Mouse (Mus musculus): ENCODE data around the gene Knop1. TPM values are rescaled to one million over a fixed set of nuclear protein-coding genes. Genes with fewer than 3 reads are reported as not detected.

The Knop1 gene
- polyA plus RNA-seq, 1 experiment = 38.6 TPM

GRCm38 (mm10) chr7:118821887-118822556 is 34.0 kb downstream of the Knop1 start:
- no peak for TF ChIP-seq POLR2A (IDR thresholded peaks at IDR 0.05; ENCODE audit: low read depth, low read length)
- no peak for TF ChIP-seq CTCF (IDR thresholded peaks at IDR 0.05; ENCODE audit: borderline replicate concordance, insufficient read depth, low read length)
- H3K27ac ChIP-seq (ENCODE audit: insufficient read depth, low read length) = no peak overlapping the region
- no peak overlapping the region for H3K4me3 ChIP-seq (ENCODE audit: insufficient read depth, low read length)
- no peaks in the 10 kb centered on the region for H3K4me1 ChIP-seq (ENCODE audit: control insufficient read depth, insufficient read depth, low read length)

GRCm38 (mm10) chr7:118821356-118821755 is 34.7 kb downstream of the Knop1 start:
- Histone ChIP-seq H3K27ac (ENCODE audit: insufficient read depth, low read length) (no peak overlapping the region), H3K4me3 (ENCODE audit: insufficient read depth, low read length) (no peak overlapping the region), H3K4me1 (ENCODE audit: control insufficient read depth, insufficient read depth, low read length) (no peaks in the 10 kb centered on the region)
- TF ChIP-seq CTCF (IDR thresholded peaks at IDR 0.05; ENCODE audit: borderline replicate concordance, insufficient read depth, low read length) (no peak), POLR2A (IDR thresholded peaks at IDR 0.05; ENCODE audit: low read depth, low read length) (no peak)

- H3K4me1 ChIP-seq (ENCODE audit: control insufficient read depth, insufficient read depth, low read length) = no peaks in the 10 kb centered on the region
- TF ChIP-seq CTCF (IDR thresholded peaks at IDR 0.05; ENCODE audit: borderline replicate concordance, insufficient read depth, low read length) (no peak), POLR2A (IDR thresholded peaks at IDR 0.05; ENCODE audit: low read depth, low read length) (no peak)
- no peak overlapping the region for H3K4me3 ChIP-seq (ENCODE audit: insufficient read depth, low read length)
- no peak overlapping the region for H3K27ac ChIP-seq (ENCODE audit: insufficient read depth, low read length)
Observed at GRCm38 (mm10) chr7:118819666-118820065, 36.4 kb downstream of the Knop1 start.

GRCm38 (mm10) chr7:118817741-118818140 is 38.3 kb downstream of the Knop1 start:
- H3K4me1 ChIP-seq (ENCODE audit: control insufficient read depth, insufficient read depth, low read length) = no peaks in the 10 kb centered on the region
- TF ChIP-seq CTCF (IDR thresholded peaks at IDR 0.05; ENCODE audit: borderline replicate concordance, insufficient read depth, low read length) (no peak), POLR2A (IDR thresholded peaks at IDR 0.05; ENCODE audit: low read depth, low read length) (no peak)

GRCm38 (mm10) chr7:118816275-118816674 is 39.8 kb downstream of the Knop1 start:
- H3K27ac ChIP-seq (ENCODE audit: insufficient read depth, low read length) = no peak overlapping the region
- H3K4me3 ChIP-seq (ENCODE audit: insufficient read depth, low read length) = no peak overlapping the region
- H3K4me1 ChIP-seq (ENCODE audit: control insufficient read depth, insufficient read depth, low read length) = no peaks in the 10 kb centered on the region
- no peak for TF ChIP-seq POLR2A (IDR thresholded peaks at IDR 0.05; ENCODE audit: low read depth, low read length)
- TF ChIP-seq CTCF (IDR thresholded peaks at IDR 0.05; ENCODE audit: borderline replicate concordance, insufficient read depth, low read length) = no peak

More at GRCm38 (mm10) chr7:118817741-118818140, 38.3 kb downstream of the Knop1 start:
- Histone ChIP-seq H3K4me3 (ENCODE audit: insufficient read depth, low read length) (no peak overlapping the region), H3K27ac (ENCODE audit: insufficient read depth, low read length) (no peak overlapping the region)

GRCm38 (mm10) chr7:118813592-118813991 is 42.5 kb downstream of the Knop1 start:
- Histone ChIP-seq H3K4me3 (ENCODE audit: insufficient read depth, low read length) (no peak overlapping the region), H3K27ac (ENCODE audit: insufficient read depth, low read length) (no peak overlapping the region), H3K4me1 (ENCODE audit: control insufficient read depth, insufficient read depth, low read length) (no peaks in the 10 kb centered on the region)
- TF ChIP-seq POLR2A (IDR thresholded peaks at IDR 0.05; ENCODE audit: low read depth, low read length) (no peak), CTCF (IDR thresholded peaks at IDR 0.05; ENCODE audit: borderline replicate concordance, insufficient read depth, low read length) (no peak)

GRCm38 (mm10) chr7:118811407-118812106 is 44.5 kb downstream of the Knop1 start:
- no peaks in the 10 kb centered on the region for H3K4me1 ChIP-seq (ENCODE audit: control insufficient read depth, insufficient read depth, low read length)
- no peak overlapping the region for H3K4me3 ChIP-seq (ENCODE audit: insufficient read depth, low read length)
- no peak overlapping the region for H3K27ac ChIP-seq (ENCODE audit: insufficient read depth, low read length)
- TF ChIP-seq POLR2A (IDR thresholded peaks at IDR 0.05; ENCODE audit: low read depth, low read length) (no peak), CTCF (IDR thresholded peaks at IDR 0.05; ENCODE audit: borderline replicate concordance, insufficient read depth, low read length) (no peak)

GRCm38 (mm10) chr7:118807899-118808298 is 48.2 kb downstream of the Knop1 start:
- Histone ChIP-seq H3K4me3 (ENCODE audit: insufficient read depth, low read length) (no peak overlapping the region), H3K4me1 (ENCODE audit: control insufficient read depth, insufficient read depth, low read length) (no peaks in the 10 kb centered on the region), H3K27ac (ENCODE audit: insufficient read depth, low read length) (no peak overlapping the region)
- TF ChIP-seq CTCF (IDR thresholded peaks at IDR 0.05; ENCODE audit: borderline replicate concordance, insufficient read depth, low read length) (no peak), POLR2A (IDR thresholded peaks at IDR 0.05; ENCODE audit: low read depth, low read length) (no peak)

- TF ChIP-seq CTCF (IDR thresholded peaks at IDR 0.05; ENCODE audit: borderline replicate concordance, insufficient read depth, low read length) (no peak), POLR2A (IDR thresholded peaks at IDR 0.05; ENCODE audit: low read depth, low read length) (no peak)
- Histone ChIP-seq H3K4me3 (ENCODE audit: insufficient read depth, low read length) (no peak overlapping the region), H3K4me1 (ENCODE audit: control insufficient read depth, insufficient read depth, low read length) (no peaks in the 10 kb centered on the region), H3K27ac (ENCODE audit: insufficient read depth, low read length) (no peak overlapping the region)
Observed at GRCm38 (mm10) chr7:118806631-118807411, 49.2 kb downstream of the Knop1 start.

Measured in embryonic fibroblast, embryonic 13.5 days (primary cell).